Mouse (Mus musculus): ENCODE results near the gene Gm17651.

The Gm17651 gene

GRCm38 (mm10) chr3:97674644-97675110, at the start of gene Gm17651:
Gm17651 (minus strand) TSS chr3:97674694.
- no peak for DNase-seq (ENCODE audit: low spot score)

- DNase-seq (ENCODE audit: low spot score): no peak
These were observed 44.6 kb upstream of the Gm17651 start for GRCm38 (mm10) chr3:97719116-97719515.

GRCm38 (mm10) chr3:97715922-97716321, 41.4 kb upstream of the Gm17651 start:
- no peak for DNase-seq (ENCODE audit: low spot score)

GRCm38 (mm10) chr3:97710881-97711280, 36.4 kb upstream of the Gm17651 start:
- no peak for DNase-seq (ENCODE audit: low spot score)

- no peak for DNase-seq (ENCODE audit: low spot score)
These were observed 35.6 kb upstream of the Gm17651 start for GRCm38 (mm10) chr3:97710134-97710533.

GRCm38 (mm10) chr3:97706561-97706960, 32.1 kb upstream of the Gm17651 start:
- DNase-seq (ENCODE audit: low spot score): no peak

GRCm38 (mm10) chr3:97705508-97705907, 31.0 kb upstream of the Gm17651 start:
- DNase-seq (ENCODE audit: low spot score): no peak

GRCm38 (mm10) chr3:97702448-97703080, 28.1 kb upstream of the Gm17651 start:
- no peak for DNase-seq (ENCODE audit: low spot score)

- no peak for DNase-seq (ENCODE audit: low spot score)
These were observed 26.7 kb upstream of the Gm17651 start for GRCm38 (mm10) chr3:97701198-97701597.

- DNase-seq (ENCODE audit: low spot score): no peak
These were observed 24.6 kb upstream of the Gm17651 start for GRCm38 (mm10) chr3:97699061-97699460.

GRCm38 (mm10) chr3:97697291-97697690, 22.8 kb upstream of the Gm17651 start:
- no peak for DNase-seq (ENCODE audit: low spot score)

GRCm38 (mm10) chr3:97696866-97697265, 22.4 kb upstream of the Gm17651 start:
- no peak for DNase-seq (ENCODE audit: low spot score)

GRCm38 (mm10) chr3:97693806-97694205, 19.3 kb upstream of the Gm17651 start:
- no peak for DNase-seq (ENCODE audit: low spot score)

- no peak for DNase-seq (ENCODE audit: low spot score)
These were observed 17.0 kb upstream of the Gm17651 start for GRCm38 (mm10) chr3:97691443-97692017.

- no peak for DNase-seq (ENCODE audit: low spot score)
These were observed 16.1 kb upstream of the Gm17651 start for GRCm38 (mm10) chr3:97690590-97690989.

GRCm38 (mm10) chr3:97689289-97689688, 14.8 kb upstream of the Gm17651 start:
- no peak for DNase-seq (ENCODE audit: low spot score)

- DNase-seq (ENCODE audit: low spot score): no peak
These were observed 12.1 kb upstream of the Gm17651 start for GRCm38 (mm10) chr3:97686372-97687117.

- DNase-seq (ENCODE audit: low spot score): no peak
These were observed 9.2 kb upstream of the Gm17651 start for GRCm38 (mm10) chr3:97683560-97684195.

- DNase-seq (ENCODE audit: low spot score): no peak
These were observed 8.1 kb upstream of the Gm17651 start for GRCm38 (mm10) chr3:97682576-97682975.

- DNase-seq (ENCODE audit: low spot score): no peak
These were observed 7.6 kb upstream of the Gm17651 start for GRCm38 (mm10) chr3:97682159-97682502.

- peak; percentile 80 for DNase-seq (ENCODE audit: low spot score)
These were observed 7.0 kb upstream of the Gm17651 start for GRCm38 (mm10) chr3:97681321-97682158.

All from layer of hippocampus, adult 11-12 months (tissue).